Mouse (Mus musculus) brain, embryonic 14.5 days (tissue): ENCODE data around the gene Triml1. TPM values are rescaled to one million over a fixed set of nuclear protein-coding genes. Genes with fewer than 3 reads are reported as not detected.

Experiments
- DNase-seq: peaks from one replicate; pipeline ENCODE4 v3.0.0-alpha.2; 2011; ENCODE audit warnings: low read depth
- CTCF ChIP-seq: fragments of 200-500 bp; IDR thresholded peaks from 2 replicates; pipeline ENCODE4 v1.5.1; 2012; ENCODE audit warnings: inconsistent platforms, mild to moderate bottlenecking, moderate library complexity, borderline replicate concordance; ENCODE audit not compliant: insufficient read depth, insufficient read length; ENCODE audit errors: extremely low read depth
- POLR2A ChIP-seq: fragments of 200-500 bp; IDR thresholded peaks from 2 replicates; pipeline ENCODE4 v1.6.1; 2012; ENCODE audit warnings: mild to moderate bottlenecking, inconsistent platforms, borderline replicate concordance; ENCODE audit not compliant: poor library complexity, insufficient read depth, insufficient read length, severe bottlenecking; ENCODE audit errors: extremely low read depth
- polyA plus RNA-seq: library from polyadenylated mRNA; depleted of rRNA; stranded (reverse); fragments of >200 nt; gene quantifications from 2 replicates; pipeline ENCODE4 v1.2.3, GENCODE M21; 2012; rRNA removed

The Triml1 gene
- polyA plus RNA-seq, result not detected in 2 replicates

- no peak for DNase-seq
- TF ChIP-seq POLR2A (no peak), CTCF (no peak)
Observed at GRCm38 (mm10) chr8:43141386-43141785, at the start of gene Triml1. Gene Triml1 (minus strand): TSS chr8:43141486.

DNA sequence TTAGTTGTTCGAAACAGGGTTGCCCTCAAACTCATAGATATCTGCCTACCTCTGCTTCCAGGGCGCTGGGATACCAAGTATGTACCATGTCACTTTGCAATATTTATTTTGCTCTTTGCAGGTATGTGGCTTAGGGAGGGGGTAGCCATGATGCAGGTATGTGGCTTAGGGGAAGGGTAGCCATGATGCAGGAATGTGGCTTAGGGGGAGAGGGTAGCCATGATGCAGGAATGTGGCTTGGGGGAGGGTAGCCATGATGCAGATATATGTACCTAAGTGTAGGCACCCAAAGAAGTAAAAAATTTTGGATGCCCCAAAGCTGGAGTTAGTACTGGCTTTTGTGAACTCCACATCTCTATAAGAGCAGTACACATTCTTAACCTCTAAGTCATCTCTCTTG lies 41.0 kb upstream of the Triml1 start:
- TF ChIP-seq CTCF (no peak), POLR2A (no peak)
- no peak for DNase-seq

- TF ChIP-seq CTCF (no peak), POLR2A (no peak)
- DNase-seq, result no peak
Observed at GRCm38 (mm10) chr8:43180054-43180690, 38.9 kb upstream of the Triml1 start, which contains the start of gene Triml2. Gene Triml2 (plus strand): TSS chr8:43180541.

- peak; percentile 5 for DNase-seq
- no peak for TF ChIP-seq CTCF
- TF ChIP-seq POLR2A, result no peak
Observed at GRCm38 (mm10) chr8:43179189-43179588, 37.9 kb upstream of the Triml1 start.

DNA sequence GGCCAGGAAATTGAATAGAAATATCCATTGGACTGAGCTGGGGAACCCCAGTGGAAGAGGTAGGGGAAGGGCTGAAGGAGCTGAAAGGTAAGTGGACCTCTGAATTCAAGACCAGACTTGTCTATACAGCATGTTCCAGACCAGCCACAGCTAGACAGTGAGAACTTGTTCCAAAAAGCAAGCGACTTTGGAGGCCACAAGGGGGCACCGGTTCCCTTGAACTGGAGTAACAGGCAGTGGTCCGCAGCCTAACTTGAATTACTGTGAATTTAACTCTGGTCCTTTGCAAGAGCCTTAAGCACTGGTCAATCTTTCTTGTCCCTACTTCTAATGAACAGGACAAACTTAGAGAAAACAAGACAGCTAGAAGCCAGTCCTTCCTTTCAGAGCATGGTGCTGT lies 37.0 kb upstream of the Triml1 start:
- DNase-seq, result peak; percentile 23
- TF ChIP-seq POLR2A (no peak), CTCF (peak; percentile 46; the same call in 1 of the 2 replicates)

DNA sequence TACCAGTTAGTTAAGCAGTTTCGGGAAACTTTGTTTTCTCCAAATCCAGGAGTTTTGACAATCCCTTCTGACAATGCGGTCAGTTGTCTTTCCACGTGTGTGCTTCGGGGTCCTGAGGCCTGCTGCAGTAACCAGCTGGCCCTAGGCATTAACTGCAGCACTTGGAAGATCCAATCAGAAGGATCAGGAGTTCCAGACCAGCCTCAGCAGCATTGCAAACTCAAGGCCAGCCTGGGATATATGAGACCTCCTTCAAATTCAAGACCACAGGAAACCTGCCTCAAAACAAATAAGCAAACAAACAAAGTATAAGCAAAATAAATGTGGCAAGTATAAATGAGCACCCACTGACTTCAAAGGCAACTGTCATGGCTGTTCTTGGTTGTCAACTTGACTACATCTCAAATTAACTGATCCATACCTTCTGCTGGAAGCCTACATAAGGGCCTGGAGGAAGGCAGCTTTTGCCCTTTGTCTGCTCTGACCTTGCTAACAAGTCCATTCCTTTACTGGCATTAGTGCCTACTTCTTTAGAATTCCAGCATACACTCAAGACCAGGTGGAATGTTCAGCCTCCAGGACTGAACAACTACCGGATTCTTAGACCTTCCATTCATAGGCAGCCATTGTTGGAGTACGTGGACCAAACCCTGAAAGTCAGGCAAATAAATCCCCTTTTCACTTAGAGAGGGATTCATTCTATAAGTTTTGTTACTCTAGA lies 35.6 kb upstream of the Triml1 start:
- TF ChIP-seq CTCF (no peak), POLR2A (no peak)
- no peak for DNase-seq

DNA sequence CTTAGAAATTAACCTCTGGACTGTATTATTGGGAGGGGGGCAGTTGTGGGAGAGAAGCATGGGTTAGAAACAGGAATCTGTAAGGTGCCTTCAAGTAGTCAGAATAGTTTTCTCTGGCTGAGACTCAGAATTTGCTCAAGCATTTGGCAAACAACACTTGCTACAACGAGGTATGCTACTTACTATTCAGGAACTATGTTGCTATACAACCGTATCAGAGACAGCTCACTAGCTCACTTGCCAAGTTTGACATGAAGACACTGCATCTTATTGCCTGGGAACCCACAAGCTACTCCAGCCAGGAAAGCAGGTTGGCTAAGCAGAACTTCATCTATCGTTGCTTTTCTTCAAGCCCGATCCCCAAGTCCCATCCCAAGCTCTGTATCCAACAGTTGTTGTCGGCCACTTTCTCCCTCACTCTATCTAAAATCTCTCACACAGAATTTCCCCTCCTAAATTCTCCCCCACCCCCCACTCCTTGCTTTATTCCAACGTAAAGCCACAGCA lies 28.0 kb upstream of the Triml1 start:
- no peak for DNase-seq
- TF ChIP-seq CTCF (no peak), POLR2A (no peak)

GRCm38 (mm10) chr8:43168083-43168482 lies 26.8 kb upstream of the Triml1 start:
- no peak for TF ChIP-seq CTCF
- TF ChIP-seq POLR2A, result no peak
- no peak for DNase-seq

- DNase-seq, result no peak
- TF ChIP-seq CTCF (no peak), POLR2A (no peak)
Observed at GRCm38 (mm10) chr8:43164453-43164852, 23.2 kb upstream of the Triml1 start.

GRCm38 (mm10) chr8:43163255-43163654 lies 22.0 kb upstream of the Triml1 start:
- no peak for TF ChIP-seq CTCF
- TF ChIP-seq POLR2A, result no peak
- no peak for DNase-seq

- TF ChIP-seq POLR2A (no peak), CTCF (no peak)
- DNase-seq, result no peak
Observed at GRCm38 (mm10) chr8:43149307-43149706, 8.0 kb upstream of the Triml1 start.
